In the genomic region with DNA sequence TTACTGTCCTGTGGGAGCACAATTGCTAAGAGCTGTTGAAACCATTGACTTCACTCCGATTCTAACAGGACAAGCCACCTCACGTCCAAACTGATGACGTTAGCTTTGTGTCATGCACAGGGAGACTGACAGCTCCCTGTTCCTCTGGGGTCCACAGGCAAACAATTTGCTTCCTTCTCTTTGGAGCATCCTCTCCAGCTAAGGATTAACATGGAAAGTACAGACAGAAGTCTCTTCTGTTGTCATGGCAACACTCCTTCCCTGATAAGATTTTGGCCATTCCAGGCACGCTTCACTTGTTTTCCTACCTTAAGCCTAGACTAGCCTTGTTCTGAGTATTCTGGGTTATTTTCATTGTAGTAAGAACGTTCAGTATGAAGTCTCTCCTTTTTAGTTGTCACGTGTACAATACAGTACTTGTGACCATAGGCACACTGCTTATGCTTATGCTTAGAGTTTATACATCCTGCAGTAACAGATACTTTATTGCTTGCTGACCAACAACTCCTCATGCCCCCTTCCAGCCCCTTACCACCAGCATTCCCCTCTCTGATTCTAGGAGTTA, we compare ENCODE assay signal across 19 mouse cellular contexts. TPM values are rescaled to one million over a fixed set of nuclear protein-coding genes. Genes with fewer than 3 reads are reported as not detected.
DNase-seq lines count a peak whose midpoint lies in the region; ATAC-seq lines count a peak whose summit lies in the region.
"Had no signal": no experiment of that assay in that cellular context is flagged by ENCODE, and none has a peak within 500 bp of the region (broad histone marks: within the 10 kb centered on the region; RNA-seq: fewer than 3 reads in every experiment).

No protein-coding gene starts in this region.

- no peak overlapping the region; the same call in 1 of the 2 replicates for H3K9ac ChIP-seq in hindbrain, embryonic 13.5 days
- H3K9ac ChIP-seq in forebrain, embryonic 14.5 days (ENCODE audit: low read length) = no peak overlapping the region
- no peak overlapping the region for H3K9ac ChIP-seq in neural tube, embryonic 14.5 days (replicated peaks; ENCODE audit: low read depth, low read length)
- H3K9ac ChIP-seq: embryonic facial prominence, embryonic 13.5 days; lung, embryonic 14.5 days had no signal

- peak overlapping the region; percentile 95 for H3K4me2 ChIP-seq in hindbrain, embryonic 13.5 days
- H3K4me2 ChIP-seq in forebrain, embryonic 14.5 days (ENCODE audit: low read length) = peak overlapping the region; percentile 31
- peak overlapping the region; percentile 94; the same call in 1 of the 2 replicates for H3K4me2 ChIP-seq in neural tube, embryonic 14.5 days (ENCODE audit: low read depth, low read length)
- H3K4me2 ChIP-seq: embryonic facial prominence, embryonic 13.5 days; lung, embryonic 14.5 days had no signal

- H3K27ac ChIP-seq in hindbrain, embryonic 13.5 days = peak overlapping the region; percentile 44
- H3K27ac ChIP-seq in hindbrain, embryonic 10.5 days = no peak overlapping the region
- no peak overlapping the region; the same call in 1 of the 2 replicates for H3K27ac ChIP-seq in forebrain, embryonic 14.5 days (ENCODE audit: low read depth, low read length)
- H3K27ac ChIP-seq in midbrain, embryonic 10.5 days (replicated peaks) = 0 out of 2 replicates have a peak overlapping the region, but pooled peaks have one; percentile 39
- no peak overlapping the region for H3K27ac ChIP-seq in neural tube, embryonic 14.5 days (ENCODE audit: low read depth, low read length)
- H3K27ac ChIP-seq: embryonic facial prominence, embryonic 13.5 days; heart, embryonic 10.5 days had no signal

- peaks cover 8% of the 10 kb centered on the region; the same call in 1 of the 2 replicates for H3K36me3 ChIP-seq in hindbrain, embryonic 13.5 days
- H3K36me3 ChIP-seq in hindbrain, embryonic 10.5 days = no peaks in the 10 kb centered on the region
- peaks cover 13% of the 10 kb centered on the region for H3K36me3 ChIP-seq in forebrain, embryonic 14.5 days (ENCODE audit: control insufficient read depth, insufficient read depth, low read length)
- peaks cover 2% of the 10 kb centered on the region for H3K36me3 ChIP-seq in midbrain, embryonic 10.5 days
- H3K36me3 ChIP-seq in neural tube, embryonic 14.5 days (ENCODE audit: control insufficient read depth, insufficient read depth, low read length) = no peaks in the 10 kb centered on the region
- H3K36me3 ChIP-seq: embryonic facial prominence, embryonic 13.5 days; heart, embryonic 10.5 days had no signal

- 41% methylated on average over 6 of the region's 6 CpGs for WGBS in hindbrain, embryonic 13.5 days
- WGBS in hindbrain, embryonic 10.5 days = 62% methylated on average over 6 of the region's 6 CpGs
- WGBS in forebrain, embryonic 14.5 days = 49% methylated on average over 6 of the region's 6 CpGs
- 40% methylated on average over 6 of the region's 6 CpGs for WGBS in midbrain, embryonic 10.5 days
- WGBS in neural tube, embryonic 14.5 days = 31% methylated on average over 6 of the region's 6 CpGs

- ATAC-seq in hindbrain, embryonic 13.5 days (ENCODE audit: low FRiP score) = no peak
- ATAC-seq in forebrain, embryonic 14.5 days = peak; percentile 16; the same call in 1 of the 2 replicates
- ATAC-seq in neural tube, embryonic 14.5 days (ENCODE audit: low read depth) = no peak
- ATAC-seq in activated CD4-positive, CD25-positive, alpha-beta regulatory T cell, adult 4 months = no peak

- H3K4me1 ChIP-seq in hindbrain, embryonic 13.5 days (replicated peaks) = peaks cover 73% of the 10 kb centered on the region
- peaks cover 52% of the 10 kb centered on the region for H3K4me1 ChIP-seq in hindbrain, embryonic 10.5 days (replicated peaks)
- H3K4me1 ChIP-seq in forebrain, embryonic 14.5 days (ENCODE audit: control insufficient read depth, insufficient read depth, low read length) = peaks cover 58% of the 10 kb centered on the region
- H3K4me1 ChIP-seq in midbrain, embryonic 10.5 days = peaks cover 59% of the 10 kb centered on the region
- H3K4me1 ChIP-seq in neural tube, embryonic 14.5 days (ENCODE audit: control insufficient read depth, insufficient read depth, low read length) = peaks cover 44% of the 10 kb centered on the region
- H3K4me1 ChIP-seq: heart, embryonic 10.5 days had no signal

- intact Hi-C loops in gastrocnemius, postnatal 14 days (cut with DNase I; ENCODE audit: low total_unique reads) = no loop called here

- H3K9me3 ChIP-seq in hindbrain, embryonic 13.5 days = no peaks in the 10 kb centered on the region
- H3K9me3 ChIP-seq in hindbrain, embryonic 10.5 days = no peaks in the 10 kb centered on the region
- no peaks in the 10 kb centered on the region for H3K9me3 ChIP-seq in forebrain, embryonic 14.5 days (replicated peaks; ENCODE audit: control insufficient read depth, low read length)
- H3K9me3 ChIP-seq in midbrain, embryonic 10.5 days (replicated peaks) = no peaks in the 10 kb centered on the region
- no peaks in the 10 kb centered on the region for H3K9me3 ChIP-seq in neural tube, embryonic 14.5 days (ENCODE audit: control insufficient read depth, low read length)
- H3K9me3 ChIP-seq: embryonic facial prominence, embryonic 13.5 days; heart, embryonic 10.5 days had no signal

- H3K27me3 ChIP-seq in hindbrain, embryonic 13.5 days = no peaks in the 10 kb centered on the region
- peaks cover 2% of the 10 kb centered on the region for H3K27me3 ChIP-seq in hindbrain, embryonic 10.5 days (ENCODE audit: insufficient read depth, poor library complexity, severe bottlenecking)
- no peaks in the 10 kb centered on the region for H3K27me3 ChIP-seq in forebrain, embryonic 14.5 days (replicated peaks; ENCODE audit: control insufficient read depth, insufficient read depth, low read length)
- peaks cover 2% of the 10 kb centered on the region for H3K27me3 ChIP-seq in midbrain, embryonic 10.5 days (ENCODE audit: low read depth, poor library complexity, severe bottlenecking)
- no peaks in the 10 kb centered on the region for H3K27me3 ChIP-seq in neural tube, embryonic 14.5 days (ENCODE audit: control insufficient read depth, insufficient read depth, low read length)

- peak overlapping the region; percentile 3; the same call in 1 of the 2 replicates for H3K4me3 ChIP-seq in hindbrain, embryonic 13.5 days
- H3K4me3 ChIP-seq in hindbrain, embryonic 10.5 days = no peak overlapping the region
- H3K4me3 ChIP-seq in forebrain, embryonic 14.5 days (ENCODE audit: low read depth, low read length) = no peak overlapping the region
- no peak overlapping the region; the same call in 1 of the 2 replicates for H3K4me3 ChIP-seq in midbrain, embryonic 10.5 days
- no peak overlapping the region for H3K4me3 ChIP-seq in neural tube, embryonic 14.5 days (ENCODE audit: low read depth, low read length)
- H3K4me3 ChIP-seq: embryonic facial prominence, embryonic 13.5 days; heart, embryonic 10.5 days; myocyte had no signal

- DNase-seq in hindbrain, embryonic 10.5 days (ENCODE audit: low spot score) = no peak
- peak; percentile 52 for DNase-seq in forebrain, embryonic 14.5 days (ENCODE audit: low spot score)
- DNase-seq in midbrain, embryonic 10.5 days (ENCODE audit: low spot score) = peak; percentile 21
- DNase-seq in gastrocnemius, postnatal 14 days = no peak
- DNase-seq in adrenal gland, adult 8-10 months = no peak
- DNase-seq: adrenal gland, postnatal 14 days; gastrocnemius, postnatal 10 days; heart, postnatal 14 days; kidney, postnatal 10 days; layer of hippocampus, adult 9-11 months; lung, embryonic 14.5 days; right cerebral cortex, postnatal 4 days; thymus, adult 18-20 months had no signal

RNA-seq across cellular contexts. Expression of a gene that starts 12.1 kb away (rescaled TPM):
- 22.6 and 24.5 TPM in 2 replicates for polyA plus RNA-seq in hindbrain, embryonic 13.5 days (2015; fragmentation: Nextera tagmentation; extraction: Ambion mirVana)
- 8.2 and 13.5 TPM in 2 replicates for polyA plus RNA-seq in hindbrain, embryonic 10.5 days (2016; fragmentation: Nextera tagmentation; extraction: Ambion mirVana)
- 9.4 and 16.0 TPM in 2 replicates for polyA plus RNA-seq in forebrain, embryonic 14.5 days (2014; fragmentation: Nextera tagmentation; extraction: Ambion mirVana)
- 9.9 and 14.1 TPM in 2 replicates for polyA plus RNA-seq in midbrain, embryonic 10.5 days (2016; fragmentation: Nextera tagmentation; extraction: Ambion mirVana)
- 21.3 and 21.9 TPM in 2 replicates for polyA plus RNA-seq in neural tube, embryonic 14.5 days (2014; fragmentation: Nextera tagmentation; extraction: Ambion mirVana)
- polyA plus RNA-seq in activated CD4-positive, CD25-positive, alpha-beta regulatory T cell, adult 4 months (2017; shearing (Covaris generic)) = not detected
- total RNA-seq in gastrocnemius, postnatal 14 days (2021) = under 1 TPM; 0.11 to 0.16 TPM
- total RNA-seq in adrenal gland, adult 8-10 months (2022) = 1 to 10 TPM; 4.4 to 5.9 (median 4.6) TPM
- total RNA-seq: heart, postnatal 14 days had no signal
- polyA plus RNA-seq: myocyte had no signal

Comparison
In these comparisons a context has a peak if more than half of its experiments do, and no peak if none do; other contexts are left out.
1. H3K27ac ChIP-seq: peak in hindbrain, embryonic 13.5 days (single experiment) and midbrain, embryonic 10.5 days (single experiment); none in hindbrain, embryonic 10.5 days (single experiment), forebrain, embryonic 14.5 days (single experiment) and neural tube, embryonic 14.5 days (single experiment).
2. H3K4me2 ChIP-seq: peak in every context shown above with its lines; median percentile 95 in hindbrain, embryonic 13.5 days; 94 in neural tube, embryonic 14.5 days; 31 in forebrain, embryonic 14.5 days.
3. DNase-seq: peak in forebrain, embryonic 14.5 days (single experiment) and midbrain, embryonic 10.5 days (single experiment); none in hindbrain, embryonic 10.5 days (single experiment), gastrocnemius, postnatal 14 days (single experiment) and adrenal gland, adult 8-10 months (single experiment).